Mouse (Mus musculus) kidney, embryonic 15.5 days (tissue): ENCODE data around the gene Mob2. TPM values are rescaled to one million over a fixed set of nuclear protein-coding genes. Genes with fewer than 3 reads are reported as not detected.

Source experiments
- ATAC-seq: fragments of 200-750 bp; cut with Nextera tagmentation; replicated peaks from 2 replicates; pipeline ENCODE4 v1.8.0; 2017; ENCODE audit warnings: moderate TSS enrichment; ENCODE audit not compliant: low FRiP score
- H3K27ac ChIP-seq: fragments of 300-500 bp; sonication (generic); 2 replicates; pipeline ENCODE4 v1.5.1; 2015; ENCODE audit warnings: mild to moderate bottlenecking, inconsistent platforms
- H3K27me3 ChIP-seq: fragments of 300-500 bp; sonication (generic); 2 replicates; pipeline ENCODE4 v1.6.1; 2015; ENCODE audit warnings: inconsistent platforms
- H3K36me3 ChIP-seq: fragments of 300-500 bp; sonication (generic); 2 replicates; pipeline ENCODE4 v1.6.1; 2015; ENCODE audit warnings: inconsistent platforms
- H3K4me1 ChIP-seq: fragments of 300-500 bp; sonication (generic); 2 replicates; pipeline ENCODE4 v1.6.1; 2015; ENCODE audit warnings: inconsistent platforms
- H3K4me2 ChIP-seq: fragments of 300-500 bp; sonication (generic); 2 replicates; pipeline ENCODE4 v1.6.1; 2015; ENCODE audit warnings: moderate library complexity, mild to moderate bottlenecking, inconsistent platforms
- H3K4me3 ChIP-seq: fragments of 300-500 bp; sonication (generic); replicated peaks from 2 replicates; pipeline ENCODE4 v1.5.1; 2015; ENCODE audit warnings: mild to moderate bottlenecking, inconsistent platforms
- H3K9ac ChIP-seq: fragments of 300-500 bp; sonication (generic); 2 replicates; pipeline ENCODE4 v1.6.1; 2015; ENCODE audit warnings: mild to moderate bottlenecking, inconsistent platforms
- H3K9me3 ChIP-seq: fragments of 300-500 bp; sonication (generic); replicated peaks from 2 replicates; pipeline ENCODE4 v1.6.1; 2016; ENCODE audit warnings: inconsistent platforms
- WGBS: fragments of 180-500 bp; shearing (Covaris S2); methylation state at CpG from one replicate; pipeline ENCODE4 v1.1.7; 2015; ENCODE audit warnings: mixed read lengths; 5-methylcytosine and 5-hydroxymethylcytosine counted together
- polyA plus RNA-seq: library from polyadenylated mRNA; unstranded; fragments of >200 nt; fragmentation: Nextera tagmentation; extraction: Ambion mirVana; gene quantifications from 2 replicates; pipeline ENCODE4 v1.2.1, GENCODE M21; 2015

The Mob2 gene
- polyA plus RNA-seq, 1 experiment from 2014 or later, result 66.9 TPM

DNA sequence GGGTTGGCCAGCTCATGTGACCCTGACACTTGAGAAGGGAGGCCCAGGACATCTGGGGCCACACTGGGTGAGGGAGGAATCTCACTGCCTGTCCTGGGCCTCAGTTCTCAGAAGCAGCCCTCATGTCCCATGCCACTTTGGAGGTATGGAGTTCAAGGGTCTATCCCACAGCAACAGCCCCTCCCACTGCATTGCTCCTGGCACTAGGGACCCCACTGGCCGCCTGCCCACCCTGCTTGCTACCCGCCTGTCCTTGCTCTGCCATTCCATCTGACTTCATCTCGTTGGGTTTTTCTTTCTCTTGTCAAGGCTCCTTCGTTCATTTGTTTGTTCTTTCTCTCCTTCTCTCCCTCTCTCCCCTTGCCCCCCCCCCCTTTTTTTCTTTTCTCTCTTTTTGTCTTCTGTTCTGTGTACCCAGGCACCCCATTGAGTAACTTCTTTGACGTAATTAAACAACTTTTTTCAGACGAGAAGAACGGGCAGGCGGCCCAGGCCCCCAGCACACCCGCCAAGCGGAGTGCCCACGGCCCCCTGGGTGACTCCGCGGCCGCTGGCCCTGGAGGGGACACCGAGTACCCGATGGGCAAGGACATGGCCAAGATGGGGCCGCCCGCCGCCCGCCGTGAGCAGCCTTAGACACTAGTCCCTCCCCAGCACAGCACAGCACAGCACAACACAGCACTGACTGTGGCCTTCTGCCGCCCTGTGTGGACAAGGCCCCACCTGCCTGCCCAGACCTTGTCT lies 59.1 kb downstream of the Mob2 start:
- ATAC-seq, result no peak
- no peak overlapping the region for H3K4me3 ChIP-seq
- 85% methylated on average over 22 of the region's 22 CpGs for WGBS
- no peaks in the 10 kb centered on the region for H3K36me3 ChIP-seq
- H3K27ac ChIP-seq, result no peak overlapping the region
- no peak overlapping the region for H3K4me2 ChIP-seq
- H3K9ac ChIP-seq, result no peak overlapping the region
- H3K4me1 ChIP-seq, result no peaks in the 10 kb centered on the region
- no peaks in the 10 kb centered on the region for H3K27me3 ChIP-seq
- H3K9me3 ChIP-seq, result no peaks in the 10 kb centered on the region

DNA sequence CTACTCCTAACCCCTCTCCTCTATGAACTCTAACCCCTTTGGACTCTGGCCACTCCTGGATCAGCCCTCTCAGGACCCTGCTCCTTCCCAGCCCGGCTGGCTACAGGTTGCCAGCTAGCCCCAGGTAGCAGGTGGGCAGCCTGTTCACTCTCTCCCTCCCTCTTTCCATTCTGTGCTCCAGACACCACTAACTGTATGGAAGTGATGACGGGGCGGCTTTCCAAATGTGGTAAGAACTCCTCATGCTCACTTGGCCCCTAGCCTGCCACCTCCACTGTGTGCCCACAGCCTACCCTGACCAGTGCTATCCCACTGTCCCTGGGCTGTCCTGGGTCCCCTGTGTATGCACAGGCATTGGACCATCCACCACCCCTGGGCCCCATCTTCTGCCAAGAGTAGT lies 60.2 kb downstream of the Mob2 start:
- 91% methylated on average over 3 of the region's 3 CpGs for WGBS
- Histone ChIP-seq H3K27ac (no peak overlapping the region), H3K9me3 (no peaks in the 10 kb centered on the region), H3K36me3 (no peaks in the 10 kb centered on the region), H3K27me3 (no peaks in the 10 kb centered on the region), H3K9ac (no peak overlapping the region), H3K4me3 (no peak overlapping the region), H3K4me2 (no peak overlapping the region), H3K4me1 (no peaks in the 10 kb centered on the region)
- ATAC-seq, result no peak

DNA sequence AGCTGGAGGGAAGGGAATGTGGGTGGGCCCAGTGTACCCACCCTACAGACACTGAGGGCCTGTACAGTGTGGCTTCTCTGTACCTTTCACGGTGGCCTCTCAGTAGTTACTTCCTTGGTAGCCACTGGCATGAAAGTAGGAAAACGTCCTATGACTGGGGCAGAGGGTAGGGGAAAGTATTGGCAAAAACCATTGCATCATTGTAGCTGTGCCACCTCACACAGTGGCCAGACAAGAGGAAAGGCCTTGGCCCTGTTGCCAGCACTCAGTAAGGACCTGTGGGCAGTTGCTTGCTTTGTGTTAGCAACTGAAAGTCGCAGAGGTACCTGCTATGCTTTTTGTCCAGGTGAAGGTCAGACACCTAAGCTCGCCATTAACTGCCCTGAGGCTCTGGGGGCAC lies 66.7 kb downstream of the Mob2 start:
- Histone ChIP-seq H3K9me3 (no peaks in the 10 kb centered on the region), H3K27me3 (no peaks in the 10 kb centered on the region), H3K36me3 (no peaks in the 10 kb centered on the region), H3K4me3 (no peak overlapping the region), H3K4me2 (no peak overlapping the region), H3K27ac (no peak overlapping the region), H3K9ac (no peak overlapping the region), H3K4me1 (no peaks in the 10 kb centered on the region)
- ATAC-seq, result no peak
- WGBS, result 82% methylated on average over 4 of the region's 4 CpGs

GRCm38 (mm10) chr7:141991183-141991582 lies 69.7 kb downstream of the Mob2 start:
- H3K4me2 ChIP-seq, result no peak overlapping the region
- H3K4me3 ChIP-seq, result no peak overlapping the region
- H3K9ac ChIP-seq, result no peak overlapping the region
- 75% methylated on average over 2 of the region's 2 CpGs for WGBS
- no peaks in the 10 kb centered on the region for H3K9me3 ChIP-seq
- no peak overlapping the region for H3K27ac ChIP-seq
- no peak for ATAC-seq
- H3K36me3 ChIP-seq, result no peaks in the 10 kb centered on the region
- peaks cover 4% of the 10 kb centered on the region; the same call in 1 of the 2 replicates for H3K4me1 ChIP-seq
- H3K27me3 ChIP-seq, result no peaks in the 10 kb centered on the region

GRCm38 (mm10) chr7:141988314-141988806 lies 72.5 kb downstream of the Mob2 start:
- no peaks in the 10 kb centered on the region for H3K9me3 ChIP-seq
- WGBS, result 89% methylated on average over 7 of the region's 7 CpGs
- H3K27ac ChIP-seq, result no peak overlapping the region
- no peak overlapping the region for H3K4me2 ChIP-seq
- no peak overlapping the region for H3K9ac ChIP-seq
- peaks cover 4% of the 10 kb centered on the region; the same call in 1 of the 2 replicates for H3K4me1 ChIP-seq
- H3K27me3 ChIP-seq, result no peaks in the 10 kb centered on the region
- no peaks in the 10 kb centered on the region for H3K36me3 ChIP-seq
- ATAC-seq, result peak; percentile 76
- no peak overlapping the region for H3K4me3 ChIP-seq

DNA sequence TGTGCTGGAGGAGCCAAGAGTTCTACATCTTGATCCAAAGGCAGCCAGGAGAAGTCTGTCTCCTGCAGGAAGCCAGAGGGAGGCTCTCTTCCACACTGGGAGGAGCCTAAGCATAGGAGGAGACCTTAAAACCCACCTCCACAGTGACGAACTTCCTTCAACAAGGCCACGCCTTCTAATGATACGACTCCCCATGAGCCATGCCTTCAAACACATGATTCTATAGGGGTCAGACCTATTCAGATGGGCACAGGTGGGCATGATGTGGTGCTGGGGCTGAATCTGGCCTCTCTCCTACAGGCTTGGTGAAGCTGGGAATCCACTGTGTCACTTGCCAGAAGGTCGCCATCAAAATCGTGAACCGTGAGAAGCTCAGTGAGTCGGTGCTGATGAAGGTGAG lies 79.6 kb downstream of the Mob2 start:
- H3K4me3 ChIP-seq, result no peak overlapping the region
- no peaks in the 10 kb centered on the region for H3K36me3 ChIP-seq
- H3K9me3 ChIP-seq, result no peaks in the 10 kb centered on the region
- no peak overlapping the region for H3K9ac ChIP-seq
- no peaks in the 10 kb centered on the region for H3K27me3 ChIP-seq
- no peak overlapping the region for H3K4me2 ChIP-seq
- ATAC-seq, result no peak
- no peak overlapping the region for H3K27ac ChIP-seq
- no peaks in the 10 kb centered on the region for H3K4me1 ChIP-seq
- WGBS, result 88% methylated on average over 7 of the region's 7 CpGs

- WGBS, result 95% methylated on average over 4 of the region's 4 CpGs
Measured at GRCm38 (mm10) chr7:141979247-141979646, 81.6 kb downstream of the Mob2 start.

DNA sequence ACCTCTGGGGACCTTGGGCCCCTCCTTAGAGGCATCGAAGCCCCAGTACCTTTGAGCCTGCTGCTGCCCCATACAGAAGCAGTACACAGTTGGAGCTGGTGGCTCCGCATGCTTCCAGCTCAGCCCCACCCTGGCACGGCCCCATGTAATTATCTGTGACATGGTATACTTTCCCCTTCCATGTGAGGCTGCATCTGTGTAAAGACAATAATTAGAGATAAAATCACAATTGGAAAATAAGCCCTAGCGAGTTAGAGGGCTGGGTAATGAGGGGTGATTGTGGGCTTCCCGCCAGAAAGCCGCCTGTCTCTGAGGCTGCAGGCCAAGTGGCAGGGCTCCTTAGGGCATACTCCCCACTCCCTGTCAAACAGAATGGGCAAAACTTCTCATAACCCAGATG lies 82.9 kb downstream of the Mob2 start:
- no peak overlapping the region for H3K4me3 ChIP-seq
- no peaks in the 10 kb centered on the region for H3K4me1 ChIP-seq
- WGBS, result 76% methylated on average over 6 of the region's 6 CpGs
- no peaks in the 10 kb centered on the region for H3K36me3 ChIP-seq
- no peaks in the 10 kb centered on the region for H3K9me3 ChIP-seq
- ATAC-seq, result no peak
- H3K27me3 ChIP-seq, result no peaks in the 10 kb centered on the region
- H3K4me2 ChIP-seq, result no peak overlapping the region
- no peak overlapping the region for H3K27ac ChIP-seq
- no peak overlapping the region for H3K9ac ChIP-seq

More at GRCm38 (mm10) chr7:141979247-141979646, 81.6 kb downstream of the Mob2 start:
- H3K27me3 ChIP-seq, result no peaks in the 10 kb centered on the region
- no peak overlapping the region for H3K27ac ChIP-seq
- no peak overlapping the region for H3K4me2 ChIP-seq
- no peaks in the 10 kb centered on the region for H3K4me1 ChIP-seq
- H3K36me3 ChIP-seq, result no peaks in the 10 kb centered on the region
- no peak overlapping the region for H3K4me3 ChIP-seq
- no peak for ATAC-seq
- no peaks in the 10 kb centered on the region for H3K9me3 ChIP-seq
- no peak overlapping the region for H3K9ac ChIP-seq

GRCm38 (mm10) chr7:141972831-141973619 lies 87.8 kb downstream of the Mob2 start:
- Histone ChIP-seq H3K36me3 (no peaks in the 10 kb centered on the region), H3K4me3 (no peak overlapping the region), H3K9ac (no peak overlapping the region), H3K4me1 (no peaks in the 10 kb centered on the region), H3K27ac (no peak overlapping the region), H3K27me3 (no peaks in the 10 kb centered on the region), H3K9me3 (no peaks in the 10 kb centered on the region), H3K4me2 (no peak overlapping the region)
- 25% methylated on average over 7 of the region's 7 CpGs for WGBS
- ATAC-seq, result peak; percentile 33; the same call in 1 of the 2 replicates

DNA sequence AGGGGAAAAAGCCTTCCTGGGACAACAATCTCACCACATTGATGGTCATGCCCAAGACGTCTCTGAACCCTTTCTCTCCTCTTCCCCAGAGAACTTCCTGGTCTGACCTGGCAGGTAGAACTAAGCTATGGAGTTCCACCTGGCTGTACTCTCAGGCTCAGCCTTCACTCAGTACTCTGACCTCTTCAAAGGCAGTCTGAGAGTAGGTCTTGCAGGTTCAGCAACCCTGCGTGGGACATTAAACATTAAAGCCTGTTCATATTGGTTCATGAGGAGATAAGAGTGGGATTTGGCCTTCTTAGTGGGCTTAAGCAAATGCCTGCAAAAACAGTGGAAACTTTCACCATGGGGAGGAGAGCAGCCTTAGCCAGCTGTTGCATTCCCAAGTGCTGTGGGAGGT lies 94.6 kb downstream of the Mob2 start:
- Histone ChIP-seq H3K4me2 (no peak overlapping the region), H3K9me3 (no peaks in the 10 kb centered on the region), H3K36me3 (no peaks in the 10 kb centered on the region), H3K4me3 (no peak overlapping the region), H3K9ac (no peak overlapping the region), H3K27me3 (no peaks in the 10 kb centered on the region), H3K4me1 (no peaks in the 10 kb centered on the region), H3K27ac (no peak overlapping the region)
- 70% methylated on average over 2 of the region's 2 CpGs for WGBS
- no peak for ATAC-seq

DNA sequence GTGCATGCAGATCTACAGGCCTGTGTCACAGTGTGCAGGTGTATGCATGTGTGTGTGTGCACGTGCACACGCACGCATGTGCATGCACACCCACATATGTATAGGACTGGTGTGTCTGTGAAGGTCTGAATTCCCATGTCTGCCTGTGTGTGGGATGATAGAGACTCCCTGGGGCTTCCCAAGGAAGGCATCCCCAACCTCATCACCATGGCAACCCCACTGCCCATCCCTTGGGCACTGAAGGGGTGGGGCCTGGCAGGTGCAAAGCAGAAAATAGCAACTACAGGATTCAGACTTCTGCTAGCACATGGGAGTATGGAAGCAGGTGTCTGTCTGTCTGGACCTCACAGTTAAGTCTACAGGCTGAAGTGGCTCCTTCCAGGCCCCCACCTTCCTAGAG lies 98.3 kb downstream of the Mob2 start:
- WGBS, result 88% methylated on average over 3 of the region's 3 CpGs
- H3K36me3 ChIP-seq, result no peaks in the 10 kb centered on the region
- no peak overlapping the region for H3K4me2 ChIP-seq
- no peak overlapping the region for H3K9ac ChIP-seq
- no peak overlapping the region for H3K27ac ChIP-seq
- H3K4me1 ChIP-seq, result no peaks in the 10 kb centered on the region
- no peaks in the 10 kb centered on the region for H3K9me3 ChIP-seq
- 0 out of 2 replicates have a peak, but pooled peaks cover 2% of the 10 kb centered on the region for H3K27me3 ChIP-seq
- H3K4me3 ChIP-seq, result no peak overlapping the region
- no peak for ATAC-seq

GRCm38 (mm10) chr7:141961491-141961890 lies 99.4 kb downstream of the Mob2 start:
- Histone ChIP-seq H3K9ac (no peak overlapping the region), H3K27ac (no peak overlapping the region), H3K4me2 (no peak overlapping the region), H3K4me3 (no peak overlapping the region), H3K36me3 (no peaks in the 10 kb centered on the region), H3K4me1 (no peaks in the 10 kb centered on the region), H3K9me3 (no peaks in the 10 kb centered on the region), H3K27me3 (0 out of 2 replicates have a peak, but pooled peaks cover 4% of the 10 kb centered on the region)
- 88% methylated on average over 3 of the region's 3 CpGs for WGBS
- ATAC-seq, result no peak
